Mouse (Mus musculus): ENCODE measurements around the gene Bcl7a.

DNA sequence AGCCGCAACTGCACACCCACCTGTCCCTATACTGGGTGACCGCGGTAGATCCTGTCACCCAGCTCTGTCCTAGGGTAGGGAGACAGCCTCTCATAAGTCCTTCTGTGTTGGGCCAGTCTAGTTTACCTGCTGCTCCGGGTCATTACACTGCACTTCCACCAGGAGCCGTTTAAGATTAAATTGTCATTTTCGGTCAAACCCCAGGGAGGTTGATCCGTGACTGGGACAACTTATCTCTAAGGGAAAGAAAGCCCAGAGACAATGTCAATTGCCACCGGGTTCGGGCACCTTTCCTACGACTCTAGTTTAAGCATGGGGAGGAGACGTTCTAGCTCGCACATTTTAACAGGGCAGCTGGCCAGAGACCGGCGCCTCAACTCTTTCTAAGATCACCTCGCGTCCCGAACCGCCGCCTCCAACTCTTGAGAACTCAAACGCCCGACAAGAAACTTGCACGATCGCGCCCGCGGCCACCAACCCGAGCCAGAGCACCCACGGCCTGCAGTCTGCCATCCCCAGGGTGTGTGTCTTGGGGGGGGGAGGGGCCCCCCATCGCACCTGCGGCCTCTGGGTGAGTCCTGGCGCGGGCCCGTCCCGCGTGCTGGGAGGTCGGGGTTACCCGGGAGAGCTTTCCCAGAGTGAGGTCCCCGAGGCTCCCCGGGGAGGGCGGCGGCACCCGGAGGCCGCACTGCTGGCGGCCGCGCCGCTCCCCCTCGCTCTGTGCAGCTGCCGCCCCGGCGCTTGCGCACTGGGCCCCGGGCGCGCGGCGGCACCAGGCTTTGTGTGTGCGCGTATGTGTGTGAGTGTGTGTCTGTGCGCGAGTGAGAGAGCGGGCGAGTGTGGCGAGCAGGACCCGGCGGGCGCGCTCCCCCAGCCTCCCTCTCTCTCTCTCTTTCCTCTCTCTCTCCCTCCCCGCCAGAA lies at the start of gene Bcl7a:
- TF ChIP-seq GATA1 (IDR thresholded peaks at IDR 0.05; ENCODE audit: borderline replicate concordance, low read length), result no peak
- TF ChIP-seq FLI1 (IDR thresholded peaks at IDR 0.05; ENCODE audit: low read length), result no peak

Data from megakaryocyte, embryonic 14.5 days (primary cell).